Mouse (Mus musculus) stomach, embryonic 15.5 days (tissue): ENCODE measurements at regions not wholly inside any gene's neighbourhood (a gene's known extent, or its start where the extent isn't known, plus 50 kb on each side); places are given as distances from the start of the nearest gene placed in this dataset.

Experiments used
- ATAC-seq: fragments of 200-750 bp; cut with Nextera tagmentation; 2 replicates; pipeline ENCODE4 v1.8.0; 2017; ENCODE audit warnings: low read depth, moderate number of reproducible peaks, moderate TSS enrichment; ENCODE audit not compliant: insufficient read depth, low FRiP score
- H3K27ac ChIP-seq: fragments of 300-500 bp; sonication (generic); 2 replicates; pipeline ENCODE4 v1.5.1; 2015; ENCODE audit warnings: mild to moderate bottlenecking, inconsistent platforms
- H3K27me3 ChIP-seq: fragments of 300-500 bp; sonication (generic); replicated peaks from 2 replicates; pipeline ENCODE4 v1.6.1; 2015; ENCODE audit warnings: inconsistent platforms
- H3K36me3 ChIP-seq: fragments of 300-500 bp; sonication (generic); 2 replicates; pipeline ENCODE4 v1.6.1; 2015; ENCODE audit warnings: inconsistent platforms
- H3K4me1 ChIP-seq: fragments of 300-500 bp; sonication (generic); 2 replicates; pipeline ENCODE4 v1.6.1; 2015; ENCODE audit warnings: inconsistent platforms
- H3K4me2 ChIP-seq: fragments of 300-500 bp; sonication (generic); 2 replicates; pipeline ENCODE4 v1.6.1; 2015; ENCODE audit warnings: mild to moderate bottlenecking, inconsistent platforms
- H3K4me3 ChIP-seq: fragments of 300-500 bp; sonication (generic); replicated peaks from 2 replicates; pipeline ENCODE4 v1.5.1; 2015; ENCODE audit warnings: inconsistent platforms
- H3K9ac ChIP-seq: fragments of 300-500 bp; sonication (generic); 2 replicates; pipeline ENCODE4 v1.6.1; 2015; ENCODE audit warnings: inconsistent platforms
- H3K9me3 ChIP-seq: fragments of 300-500 bp; sonication (generic); 2 replicates; pipeline ENCODE4 v1.6.1; 2016; ENCODE audit warnings: inconsistent platforms
- WGBS: fragments of 180-500 bp; shearing (Covaris S2); methylation state at CpG from one replicate; pipeline ENCODE4 v1.1.7; 2015; 5-methylcytosine and 5-hydroxymethylcytosine counted together

- Histone ChIP-seq H3K27ac (no peak overlapping the region), H3K4me3 (no peak overlapping the region), H3K36me3 (no peaks in the 10 kb centered on the region), H3K4me1 (no peaks in the 10 kb centered on the region), H3K9ac (no peak overlapping the region), H3K27me3 (no peaks in the 10 kb centered on the region), H3K4me2 (no peak overlapping the region), H3K9me3 (no peaks in the 10 kb centered on the region)
- WGBS: 91% methylated on average over 2 of the region's 2 CpGs
- ATAC-seq: no peak
These were observed 326.8 kb downstream of the Tns1 start for GRCm38 (mm10) chr1:73797413-73797812.

GRCm38 (mm10) chr1:73793871-73794270, 330.4 kb downstream of the Tns1 start:
- no peak for ATAC-seq
- Histone ChIP-seq H3K4me3 (no peak overlapping the region), H3K4me2 (no peak overlapping the region), H3K9me3 (no peaks in the 10 kb centered on the region), H3K27me3 (no peaks in the 10 kb centered on the region), H3K27ac (no peak overlapping the region), H3K9ac (no peak overlapping the region), H3K36me3 (no peaks in the 10 kb centered on the region), H3K4me1 (no peaks in the 10 kb centered on the region)
- 63% methylated on average over 4 of the region's 4 CpGs for WGBS

GRCm38 (mm10) chr1:73793256-73793655, 331.0 kb downstream of the Tns1 start:
- 68% methylated on average over 3 of the region's 3 CpGs for WGBS
- Histone ChIP-seq H3K4me3 (no peak overlapping the region), H3K27me3 (no peaks in the 10 kb centered on the region), H3K9me3 (no peaks in the 10 kb centered on the region), H3K9ac (no peak overlapping the region), H3K4me1 (no peaks in the 10 kb centered on the region), H3K27ac (no peak overlapping the region), H3K36me3 (no peaks in the 10 kb centered on the region), H3K4me2 (no peak overlapping the region)
- no peak for ATAC-seq

GRCm38 (mm10) chr1:73792311-73792710, 331.9 kb downstream of the Tns1 start:
- no peaks in the 10 kb centered on the region for H3K9me3 ChIP-seq
- no peaks in the 10 kb centered on the region for H3K27me3 ChIP-seq
- H3K27ac ChIP-seq: no peak overlapping the region
- H3K4me3 ChIP-seq: no peak overlapping the region
- no peak overlapping the region for H3K9ac ChIP-seq
- no peaks in the 10 kb centered on the region for H3K36me3 ChIP-seq
- WGBS: 93% methylated on average over 5 of the region's 5 CpGs
- peaks cover 4% of the 10 kb centered on the region; the same call in 1 of the 2 replicates for H3K4me1 ChIP-seq
- no peak for ATAC-seq
- H3K4me2 ChIP-seq: no peak overlapping the region

GRCm38 (mm10) chr1:73787666-73788065, 336.6 kb downstream of the Tns1 start:
- WGBS: 37% methylated on average over 2 of the region's 2 CpGs
- Histone ChIP-seq H3K4me1 (peaks cover 4% of the 10 kb centered on the region; the same call in 1 of the 2 replicates), H3K4me2 (no peak overlapping the region), H3K27me3 (no peaks in the 10 kb centered on the region), H3K4me3 (no peak overlapping the region), H3K9me3 (no peaks in the 10 kb centered on the region), H3K27ac (no peak overlapping the region; the same call in 1 of the 2 replicates), H3K9ac (no peak overlapping the region), H3K36me3 (no peaks in the 10 kb centered on the region)
- ATAC-seq: no peak

GRCm38 (mm10) chr1:73787224-73787623, 337.0 kb downstream of the Tns1 start:
- WGBS: 72% methylated on average over 7 of the region's 7 CpGs
- no peaks in the 10 kb centered on the region for H3K36me3 ChIP-seq
- peaks cover 4% of the 10 kb centered on the region; the same call in 1 of the 2 replicates for H3K4me1 ChIP-seq
- H3K9ac ChIP-seq: no peak overlapping the region
- H3K27me3 ChIP-seq: no peaks in the 10 kb centered on the region
- no peak overlapping the region for H3K4me2 ChIP-seq
- no peaks in the 10 kb centered on the region for H3K9me3 ChIP-seq
- H3K27ac ChIP-seq: no peak overlapping the region; the same call in 1 of the 2 replicates
- no peak for ATAC-seq
- no peak overlapping the region for H3K4me3 ChIP-seq

- no peak overlapping the region for H3K4me3 ChIP-seq
- no peak overlapping the region for H3K4me2 ChIP-seq
- H3K4me1 ChIP-seq: peaks cover 4% of the 10 kb centered on the region; the same call in 1 of the 2 replicates
- no peaks in the 10 kb centered on the region for H3K36me3 ChIP-seq
- 79% methylated on average over 2 of the region's 2 CpGs for WGBS
- no peaks in the 10 kb centered on the region for H3K9me3 ChIP-seq
- no peaks in the 10 kb centered on the region for H3K27me3 ChIP-seq
- H3K9ac ChIP-seq: no peak overlapping the region
- ATAC-seq: no peak
- H3K27ac ChIP-seq: no peak overlapping the region
These were observed 340.9 kb downstream of the Tns1 start for GRCm38 (mm10) chr1:73783303-73783702.

GRCm38 (mm10) chr1:73782871-73783270, 341.4 kb downstream of the Tns1 start:
- H3K4me2 ChIP-seq: no peak overlapping the region
- no peaks in the 10 kb centered on the region for H3K36me3 ChIP-seq
- H3K9ac ChIP-seq: no peak overlapping the region
- H3K4me3 ChIP-seq: no peak overlapping the region
- no peak for ATAC-seq
- no peaks in the 10 kb centered on the region for H3K27me3 ChIP-seq
- H3K27ac ChIP-seq: no peak overlapping the region
- H3K4me1 ChIP-seq: peaks cover 4% of the 10 kb centered on the region; the same call in 1 of the 2 replicates
- 73% methylated on average over 2 of the region's 2 CpGs for whole genome bisulfite sequencing
- no peaks in the 10 kb centered on the region for H3K9me3 ChIP-seq

GRCm38 (mm10) chr1:73771773-73772172, 352.5 kb downstream of the Tns1 start:
- Histone ChIP-seq H3K9me3 (no peaks in the 10 kb centered on the region), H3K9ac (no peak overlapping the region), H3K4me2 (no peak overlapping the region), H3K27me3 (no peaks in the 10 kb centered on the region), H3K27ac (no peak overlapping the region), H3K4me1 (no peaks in the 10 kb centered on the region), H3K4me3 (no peak overlapping the region), H3K36me3 (no peaks in the 10 kb centered on the region)
- 13% methylated on average over 5 of the region's 5 CpGs for WGBS
- ATAC-seq: no peak

- Histone ChIP-seq H3K9me3 (no peaks in the 10 kb centered on the region), H3K4me3 (no peak overlapping the region), H3K36me3 (no peaks in the 10 kb centered on the region), H3K27ac (no peak overlapping the region), H3K4me2 (no peak overlapping the region), H3K27me3 (no peaks in the 10 kb centered on the region), H3K9ac (no peak overlapping the region), H3K4me1 (no peaks in the 10 kb centered on the region)
- WGBS: 79% methylated on average over 5 of the region's 5 CpGs
- ATAC-seq: no peak
These were observed 353.6 kb downstream of the Tns1 start for GRCm38 (mm10) chr1:73770631-73771030.

GRCm38 (mm10) chr1:73764611-73765333, 359.5 kb downstream of the Tns1 start:
- Histone ChIP-seq H3K27ac (no peak overlapping the region), H3K9me3 (no peaks in the 10 kb centered on the region), H3K4me1 (no peaks in the 10 kb centered on the region), H3K27me3 (no peaks in the 10 kb centered on the region), H3K9ac (no peak overlapping the region), H3K4me3 (no peak overlapping the region), H3K4me2 (no peak overlapping the region), H3K36me3 (no peaks in the 10 kb centered on the region)
- 50% methylated on average over 5 of the region's 5 CpGs for WGBS
- no peak for ATAC-seq

GRCm38 (mm10) chr1:73758110-73759061, 365.9 kb downstream of the Tns1 start:
- Histone ChIP-seq H3K9me3 (no peaks in the 10 kb centered on the region), H3K4me1 (peaks cover 8% of the 10 kb centered on the region; the same call in 1 of the 2 replicates), H3K36me3 (no peaks in the 10 kb centered on the region), H3K4me2 (no peak overlapping the region), H3K9ac (no peak overlapping the region), H3K27me3 (no peaks in the 10 kb centered on the region), H3K4me3 (no peak overlapping the region), H3K27ac (no peak overlapping the region)
- WGBS: 41% methylated on average over 11 of the region's 11 CpGs
- no peak for ATAC-seq
